Mouse (Mus musculus): ENCODE data around the gene Unc13a. TPM values are rescaled to one million over a fixed set of nuclear protein-coding genes. Genes with fewer than 3 reads are reported as not detected.

Unc13a gene
- polyA plus RNA-seq, 1 experiment from 2014 or later: 23.3 TPM

GRCm38 (mm10) chr8:71628396-71629095 is 43.0 kb downstream of the Unc13a start:
- Histone ChIP-seq H3K4me3 (peak overlapping the region; percentile 50), H3K4me1 (peaks cover 21% of the 10 kb centered on the region), H3K4me2 (replicated peaks) (peak overlapping the region; percentile 90), H3K9ac (replicated peaks) (peak overlapping the region; percentile 61), H3K27me3 (peaks cover 17% of the 10 kb centered on the region), H3K9me3 (no peaks in the 10 kb centered on the region), H3K36me3 (peaks cover 25% of the 10 kb centered on the region), H3K27ac (replicated peaks) (peak overlapping the region; percentile 72)
- no peak for ATAC-seq (replicated peaks)
- 7% methylated on average over 16 of the region's 16 CpGs for WGBS

- Histone ChIP-seq H3K4me3 (no peak overlapping the region), H3K27ac (replicated peaks) (peak overlapping the region; percentile 27; the same call in 1 of the 2 replicates), H3K4me1 (peaks cover 21% of the 10 kb centered on the region), H3K36me3 (peaks cover 28% of the 10 kb centered on the region), H3K27me3 (peaks cover 17% of the 10 kb centered on the region), H3K4me2 (replicated peaks) (no peak overlapping the region), H3K9me3 (no peaks in the 10 kb centered on the region), H3K9ac (replicated peaks) (no peak overlapping the region)
- no peak for ATAC-seq (replicated peaks)
- WGBS: 55% methylated on average over 9 of the region's 9 CpGs
Observed at GRCm38 (mm10) chr8:71627265-71628099, 44.1 kb downstream of the Unc13a start.

DNA sequence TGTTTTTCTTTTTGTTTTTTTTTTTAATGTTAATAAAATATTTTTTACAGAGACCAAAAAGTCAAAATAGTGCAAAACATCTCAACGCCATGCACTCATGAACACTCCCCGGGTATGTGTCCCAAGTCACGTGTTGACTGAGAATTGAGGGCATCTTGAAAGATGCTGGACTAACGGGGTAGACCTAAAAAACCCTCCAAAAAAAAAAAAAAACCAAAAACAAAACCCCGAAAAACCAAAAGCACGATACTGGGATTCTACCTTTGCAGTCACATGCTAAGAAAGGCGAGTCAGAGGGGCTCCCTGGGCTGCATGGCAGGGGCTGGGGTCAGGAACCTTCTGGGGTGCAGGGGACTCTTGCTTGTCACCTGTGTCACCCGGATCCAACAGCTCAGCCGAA is 44.8 kb downstream of the Unc13a start:
- Histone ChIP-seq H3K27me3 (peaks cover 15% of the 10 kb centered on the region), H3K4me1 (peaks cover 21% of the 10 kb centered on the region), H3K4me2 (replicated peaks) (no peak overlapping the region), H3K4me3 (no peak overlapping the region), H3K27ac (replicated peaks) (no peak overlapping the region), H3K9me3 (no peaks in the 10 kb centered on the region), H3K36me3 (peaks cover 34% of the 10 kb centered on the region), H3K9ac (replicated peaks) (no peak overlapping the region)
- 83% methylated on average over 9 of the region's 9 CpGs for WGBS
- ATAC-seq (replicated peaks): no peak

DNA sequence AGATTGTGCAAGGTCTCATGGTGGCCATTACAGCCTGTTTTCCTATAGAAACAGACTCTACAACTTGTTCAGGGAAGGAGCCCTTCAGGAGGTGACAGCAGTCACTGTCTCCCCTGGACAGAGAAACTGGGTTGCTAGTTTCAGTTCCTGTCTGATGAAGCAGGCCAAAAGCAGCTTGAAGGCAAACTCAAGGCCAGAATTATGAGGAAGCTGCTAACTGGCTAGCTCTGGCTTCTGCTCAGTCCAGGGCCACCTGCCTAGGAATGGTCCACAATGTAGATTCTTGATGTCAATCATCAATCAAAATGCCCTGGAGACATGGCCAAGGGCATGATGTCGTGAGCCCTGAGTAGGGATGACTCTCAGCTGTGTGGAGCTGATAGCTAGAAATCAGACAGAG is 46.5 kb downstream of the Unc13a start:
- no peak overlapping the region for H3K4me2 ChIP-seq (replicated peaks)
- no peak overlapping the region for H3K27ac ChIP-seq (replicated peaks)
- H3K4me1 ChIP-seq: peaks cover 19% of the 10 kb centered on the region
- H3K9ac ChIP-seq (replicated peaks): no peak overlapping the region
- ATAC-seq (replicated peaks): no peak
- WGBS: 90% methylated on average over 1 of the region's 1 CpGs
- peaks cover 48% of the 10 kb centered on the region for H3K36me3 ChIP-seq
- H3K4me3 ChIP-seq: no peak overlapping the region
- peaks cover 4% of the 10 kb centered on the region for H3K27me3 ChIP-seq
- no peaks in the 10 kb centered on the region for H3K9me3 ChIP-seq

- Histone ChIP-seq H3K4me3 (no peak overlapping the region), H3K9me3 (no peaks in the 10 kb centered on the region), H3K36me3 (peaks cover 86% of the 10 kb centered on the region), H3K4me1 (no peaks in the 10 kb centered on the region), H3K27me3 (no peaks in the 10 kb centered on the region), H3K9ac (replicated peaks) (no peak overlapping the region), H3K4me2 (replicated peaks) (no peak overlapping the region), H3K27ac (replicated peaks) (no peak overlapping the region)
- no peak for ATAC-seq (replicated peaks)
- WGBS: 90% methylated on average over 2 of the region's 2 CpGs
Observed at GRCm38 (mm10) chr8:71619786-71620185, 51.8 kb downstream of the Unc13a start.

GRCm38 (mm10) chr8:71613418-71613817 is 58.1 kb downstream of the Unc13a start:
- Histone ChIP-seq H3K4me1 (peaks cover 12% of the 10 kb centered on the region), H3K9me3 (no peaks in the 10 kb centered on the region), H3K4me3 (no peak overlapping the region), H3K9ac (replicated peaks) (no peak overlapping the region), H3K27me3 (no peaks in the 10 kb centered on the region), H3K27ac (replicated peaks) (no peak overlapping the region), H3K4me2 (replicated peaks) (no peak overlapping the region), H3K36me3 (peaks cover 37% of the 10 kb centered on the region)
- WGBS: 78% methylated on average over 4 of the region's 4 CpGs
- ATAC-seq (replicated peaks): no peak

DNA sequence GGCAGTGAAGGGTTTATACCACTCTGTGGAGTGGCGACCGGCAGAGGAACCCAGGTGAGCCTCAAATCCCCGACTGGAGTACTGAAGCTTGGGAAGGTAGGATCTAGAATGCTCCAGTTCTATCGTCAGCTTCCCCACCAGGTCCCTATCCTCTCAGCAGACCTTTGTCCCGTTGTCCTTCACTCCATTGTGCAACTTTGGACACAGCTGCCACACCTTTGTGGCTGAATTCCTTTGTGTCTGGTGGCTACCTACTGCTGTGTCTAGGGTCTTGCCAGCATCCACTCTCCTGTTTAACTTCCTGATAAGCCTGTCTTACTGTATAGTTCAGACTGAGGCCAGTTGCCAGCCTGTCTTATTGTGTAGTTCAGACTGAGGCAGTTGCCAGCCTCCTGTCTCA is 59.4 kb downstream of the Unc13a start:
- Histone ChIP-seq H3K36me3 (peaks cover 25% of the 10 kb centered on the region), H3K27ac (replicated peaks) (no peak overlapping the region), H3K27me3 (no peaks in the 10 kb centered on the region), H3K4me3 (peak overlapping the region; percentile 80), H3K9ac (replicated peaks) (peak overlapping the region; percentile 79), H3K4me1 (peaks cover 12% of the 10 kb centered on the region), H3K4me2 (replicated peaks) (peak overlapping the region; percentile 62), H3K9me3 (no peaks in the 10 kb centered on the region)
- no peak for ATAC-seq (replicated peaks)
- WGBS: 31% methylated on average over 5 of the region's 5 CpGs

DNA sequence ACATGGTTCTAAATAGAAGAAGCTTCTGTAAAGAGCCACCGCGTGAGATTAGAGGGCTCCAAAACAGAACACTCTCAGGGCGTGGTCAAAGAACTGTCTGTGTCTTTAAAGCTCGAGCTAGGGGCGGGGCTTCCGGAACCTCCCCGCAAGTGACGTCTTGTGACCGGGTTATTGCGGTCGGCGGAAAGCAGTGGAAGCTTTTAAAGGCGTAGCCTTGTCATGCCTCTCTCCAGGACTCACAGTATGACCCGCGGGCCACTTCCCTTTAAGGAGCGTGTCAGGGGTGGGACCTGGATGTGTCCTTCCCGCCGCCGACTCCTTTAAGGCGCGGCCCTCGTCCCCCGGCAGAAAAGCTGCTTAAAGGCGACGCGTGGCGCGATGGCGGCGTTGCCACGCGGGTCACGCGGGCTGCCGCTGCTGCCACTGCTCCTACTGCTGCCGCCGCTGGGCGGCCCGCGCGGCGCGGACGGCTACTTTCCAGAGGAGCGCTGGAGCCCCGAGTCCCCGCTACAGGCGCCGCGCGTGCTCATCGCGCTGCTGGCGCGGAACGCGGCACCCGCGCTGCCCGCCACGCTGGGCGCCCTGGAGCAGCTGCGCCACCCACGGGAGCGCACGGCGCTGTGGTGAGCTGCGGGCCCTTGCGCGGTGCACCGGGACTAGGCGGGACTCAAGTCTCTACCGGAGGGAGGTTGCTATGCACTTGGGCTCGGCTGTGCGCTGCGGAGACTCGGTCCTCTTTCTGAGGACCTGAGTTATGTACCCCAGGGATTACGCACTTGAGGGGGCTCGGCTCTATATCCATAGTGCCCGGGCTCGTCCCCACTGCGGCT is 60.5 kb downstream of the Unc13a start, which contains the start of gene Colgalt1:
TSS of gene Colgalt1 (plus strand) at position 177 of the 830 bp plus-strand sequence.
- Histone ChIP-seq H3K9ac (replicated peaks) (peak within 1 kb of the TSS; percentile 79), H3K36me3 (peaks cover 16% of the 10 kb centered on the region; the same call in 1 of the 2 replicates), H3K27ac (replicated peaks) (peak within 1 kb of the TSS; percentile 91), H3K4me3 (peak within 1 kb of the TSS; percentile 80), H3K4me2 (replicated peaks) (peak within 1 kb of the TSS; percentile 62), H3K4me1 (peaks cover 12% of the 10 kb centered on the region), H3K9me3 (no peaks in the 10 kb centered on the region), H3K27me3 (no peaks in the 10 kb centered on the region)
- peak; percentile 99 for ATAC-seq (replicated peaks)
- under 1% methylated on average over 81 of the region's 82 CpGs for WGBS

GRCm38 (mm10) chr8:71604021-71604420 is 67.5 kb downstream of the Unc13a start:
- WGBS: 56% methylated on average over 7 of the region's 7 CpGs
- no peak for ATAC-seq (replicated peaks)
- Histone ChIP-seq H3K36me3 (no peaks in the 10 kb centered on the region), H3K9me3 (no peaks in the 10 kb centered on the region), H3K9ac (replicated peaks) (no peak overlapping the region), H3K4me2 (replicated peaks) (no peak overlapping the region), H3K4me3 (no peak overlapping the region), H3K4me1 (peaks cover 14% of the 10 kb centered on the region), H3K27me3 (peaks cover 34% of the 10 kb centered on the region), H3K27ac (replicated peaks) (no peak overlapping the region)

- Histone ChIP-seq H3K9ac (replicated peaks) (peak overlapping the region; percentile 25), H3K36me3 (no peaks in the 10 kb centered on the region), H3K4me3 (peak overlapping the region; percentile 36), H3K4me1 (peaks cover 14% of the 10 kb centered on the region), H3K9me3 (no peaks in the 10 kb centered on the region), H3K27me3 (peaks cover 34% of the 10 kb centered on the region), H3K4me2 (replicated peaks) (peak overlapping the region; percentile 44), H3K27ac (replicated peaks) (0 out of 2 replicates have a peak overlapping the region, but pooled peaks have one; percentile 9)
- 1% methylated on average over 32 of the region's 32 CpGs for WGBS
- ATAC-seq (replicated peaks): peak; percentile 70
Observed at GRCm38 (mm10) chr8:71602666-71603334, 68.8 kb downstream of the Unc13a start.

DNA sequence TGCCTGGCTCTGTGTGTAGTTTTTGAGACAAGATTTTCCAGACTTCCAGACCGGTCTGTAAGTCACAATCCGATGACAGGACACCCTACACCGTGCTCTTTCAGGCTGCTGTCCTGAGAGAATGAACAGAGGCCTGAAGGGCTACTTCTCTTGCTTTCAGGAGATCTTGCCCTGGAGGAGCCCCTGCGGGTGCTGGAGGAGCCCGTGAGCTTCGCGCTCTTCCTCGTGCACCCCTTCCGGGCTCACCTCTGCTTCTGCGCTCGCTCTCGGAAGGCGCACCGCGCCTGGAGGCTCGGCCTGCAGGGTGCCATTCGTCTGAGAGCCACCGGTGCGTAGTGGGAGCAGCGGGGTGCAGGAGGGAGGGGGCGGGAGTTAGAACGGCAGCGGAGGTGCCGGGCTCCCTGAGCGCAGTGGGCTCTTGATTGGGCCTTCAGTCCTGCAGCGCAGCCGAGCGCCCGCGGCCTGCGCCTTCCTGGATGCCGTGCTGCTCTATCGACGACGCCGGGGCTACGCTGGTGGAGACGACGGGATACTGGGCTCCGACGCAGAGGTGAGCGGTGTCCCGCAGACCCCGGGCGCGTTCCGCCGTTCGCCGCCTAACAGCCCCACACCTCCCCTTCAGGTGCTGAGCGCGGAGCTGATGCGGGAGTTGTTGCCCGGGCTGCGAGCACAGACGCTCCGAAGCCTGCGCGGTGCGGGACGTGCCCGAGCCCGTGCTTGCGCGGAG is 69.5 kb downstream of the Unc13a start:
- Histone ChIP-seq H3K9ac (replicated peaks) (peak overlapping the region; percentile 25), H3K27ac (replicated peaks) (0 out of 2 replicates have a peak overlapping the region, but pooled peaks have one; percentile 9), H3K4me1 (peaks cover 14% of the 10 kb centered on the region), H3K4me2 (replicated peaks) (peak overlapping the region; percentile 44), H3K36me3 (no peaks in the 10 kb centered on the region), H3K4me3 (peak overlapping the region; percentile 36), H3K27me3 (peaks cover 34% of the 10 kb centered on the region), H3K9me3 (no peaks in the 10 kb centered on the region)
- 3% methylated on average over 60 of the region's 65 CpGs for WGBS
- ATAC-seq (replicated peaks): peak; percentile 49

All from forebrain, embryonic 15.5 days (tissue).